Mouse (Mus musculus): ENCODE data around the gene Smyd1. TPM values are rescaled to one million over a fixed set of nuclear protein-coding genes. Genes with fewer than 3 reads are reported as not detected.

The Smyd1 gene
- total RNA-seq, 2 experiments from 2014 or later = not detected

DNA sequence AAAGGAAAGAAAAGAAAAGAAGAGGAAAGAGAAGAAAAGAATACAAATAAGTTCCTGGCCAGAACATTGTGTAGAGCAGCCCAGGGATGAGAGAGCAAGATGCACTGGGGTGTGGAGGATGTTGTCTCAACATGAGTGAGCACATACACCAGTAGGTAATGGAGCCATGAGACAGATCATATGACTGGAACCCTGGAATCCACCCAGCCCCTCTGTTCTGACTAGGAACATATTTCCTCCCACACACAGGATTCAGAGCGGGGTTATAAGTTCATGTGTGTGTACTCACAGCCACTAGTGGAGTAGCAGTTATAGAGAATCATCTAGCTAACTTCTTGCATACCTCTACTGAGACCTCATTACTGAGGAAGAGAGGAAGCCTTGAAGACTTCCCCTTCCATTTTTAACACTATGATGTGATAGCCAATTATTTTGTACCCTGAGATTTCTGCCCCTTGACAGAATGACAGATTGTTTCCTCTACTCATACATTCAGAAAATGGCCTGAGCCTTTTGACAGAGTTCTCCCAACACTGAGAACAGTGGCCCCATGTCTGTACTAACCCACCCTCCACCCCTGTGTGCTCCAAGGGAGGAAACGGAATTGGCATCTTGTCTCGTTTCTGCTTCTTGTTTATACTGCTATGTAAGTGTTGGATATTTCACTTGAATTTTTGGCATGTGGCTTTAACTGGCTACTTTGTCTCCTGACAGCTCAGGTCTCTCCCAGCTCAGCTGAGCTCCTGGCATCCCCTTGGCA lies 97.7 kb downstream of the Smyd1 start:
- ATAC-seq (replicated peaks; ENCODE audit: poor library complexity) = no peak

DNA sequence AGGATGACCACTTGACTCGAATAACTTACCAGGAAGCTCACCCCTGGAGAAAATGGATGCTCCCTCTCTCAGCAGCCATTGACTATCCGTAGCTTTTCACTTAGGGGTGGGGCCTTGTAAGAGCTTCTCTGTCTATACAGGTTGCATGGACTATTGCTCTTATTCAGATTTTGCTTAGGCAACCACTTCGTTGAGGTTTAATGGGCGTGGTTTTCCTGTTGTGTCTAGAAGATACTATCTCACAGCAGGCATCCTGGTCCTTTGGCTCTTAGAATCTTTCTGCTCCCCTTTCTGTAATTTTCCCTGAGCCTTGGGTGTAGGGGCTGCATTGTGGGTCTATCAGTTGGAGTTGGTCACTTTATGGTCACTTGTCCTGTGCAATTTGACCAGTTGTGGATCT lies 100.5 kb downstream of the Smyd1 start:
- peak; percentile 34; the same call in 1 of the 2 replicates for ATAC-seq (replicated peaks; ENCODE audit: poor library complexity)

DNA sequence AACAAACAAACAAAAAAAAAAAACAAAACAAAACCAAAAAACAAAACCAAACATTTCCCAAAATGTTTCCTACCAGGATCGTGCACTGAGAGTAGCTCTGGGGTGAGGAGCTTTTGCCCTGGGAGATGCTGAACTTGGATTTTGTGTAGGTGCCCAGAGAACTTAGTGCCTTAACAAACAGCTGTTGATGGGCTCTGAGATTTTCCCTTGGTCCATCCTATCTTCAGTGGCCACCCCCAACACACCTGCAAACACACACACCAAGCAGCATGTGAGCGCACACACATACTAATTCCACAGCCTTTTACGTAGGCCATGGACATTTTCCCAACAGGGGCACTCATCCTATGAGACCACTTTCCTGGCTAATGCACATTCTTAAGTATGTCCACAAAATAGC lies 109.6 kb downstream of the Smyd1 start:
- no peak for ATAC-seq (replicated peaks; ENCODE audit: poor library complexity)

DNA sequence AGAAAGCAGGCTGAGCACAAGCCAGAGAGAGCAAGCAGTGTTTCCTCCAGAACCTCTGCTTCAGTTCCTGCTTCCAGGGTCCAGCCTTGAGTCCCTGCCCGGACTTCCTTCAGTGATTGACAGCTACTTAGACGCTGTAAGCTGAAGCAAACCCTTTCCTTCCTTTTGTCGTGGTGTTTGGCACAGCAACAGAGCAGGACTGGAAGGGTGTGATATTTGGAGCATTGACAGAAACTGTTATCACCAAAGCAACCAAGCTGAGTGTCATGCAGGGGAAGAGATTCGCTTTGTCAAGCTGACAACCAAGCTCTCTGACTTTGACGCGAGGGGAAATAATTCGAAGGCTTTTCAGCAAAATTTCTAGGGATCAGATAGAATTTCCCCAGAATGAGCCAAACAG lies 110.1 kb downstream of the Smyd1 start:
- no peak for ATAC-seq (replicated peaks; ENCODE audit: poor library complexity)

DNA sequence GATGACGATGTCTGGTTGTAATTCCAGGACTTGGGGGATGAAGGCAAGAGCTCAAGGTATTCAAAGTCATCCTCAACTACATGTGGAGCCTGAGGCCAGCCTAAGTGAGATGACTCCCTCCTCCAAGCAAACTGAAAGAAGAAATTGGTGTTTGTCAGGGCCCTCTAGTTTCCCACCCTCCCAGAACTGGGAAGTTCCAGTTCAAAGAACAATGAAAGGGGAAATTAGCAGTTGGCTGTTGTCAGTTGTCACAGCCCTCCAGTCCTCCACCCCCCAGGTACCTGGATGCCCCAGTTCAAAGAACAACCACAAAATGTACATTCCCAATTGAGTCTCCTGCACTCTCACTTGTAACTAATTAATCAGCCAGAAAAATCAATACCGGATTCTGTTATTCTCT lies 113.3 kb downstream of the Smyd1 start:
- ATAC-seq (replicated peaks; ENCODE audit: poor library complexity) = no peak

DNA sequence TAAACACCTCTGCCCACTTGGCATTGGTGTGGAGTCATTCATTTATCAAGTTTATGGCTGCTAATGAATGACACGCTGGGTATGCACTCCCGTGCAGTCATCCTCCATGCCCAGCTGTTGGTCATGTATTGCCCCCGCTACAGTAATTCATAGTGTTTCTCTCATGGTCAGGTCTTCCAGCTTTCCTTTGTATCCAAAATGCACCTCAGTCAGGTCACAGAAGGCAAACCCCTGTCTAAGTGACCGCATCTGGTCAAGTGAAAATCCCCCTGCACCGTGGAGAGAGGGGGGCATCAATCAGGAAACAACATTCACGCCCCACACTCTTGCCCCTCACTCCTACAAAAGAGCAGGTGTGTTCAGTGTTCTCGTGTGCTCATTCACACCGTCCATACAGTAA lies 117.9 kb downstream of the Smyd1 start:
- no peak for ATAC-seq (replicated peaks; ENCODE audit: poor library complexity)

DNA sequence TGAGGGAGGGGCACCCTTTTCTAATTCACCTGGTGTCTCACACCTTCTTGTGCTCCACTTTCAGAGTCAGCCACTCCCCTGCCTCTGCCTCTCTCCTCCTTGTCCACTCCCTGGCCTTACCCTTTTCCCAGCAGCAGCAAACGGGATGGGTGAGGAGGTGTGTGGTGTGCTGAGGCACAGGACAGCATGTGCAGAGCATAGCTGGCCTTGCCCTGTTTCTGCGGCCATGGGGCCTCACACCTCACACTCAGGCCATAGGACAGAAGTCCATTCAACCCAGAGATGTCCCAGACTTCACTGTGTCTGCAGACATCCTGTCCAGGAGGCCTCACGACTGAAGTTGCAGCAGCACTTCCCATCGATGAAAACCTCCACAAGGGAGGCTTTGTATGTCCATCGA lies 118.4 kb downstream of the Smyd1 start:
- ATAC-seq (replicated peaks; ENCODE audit: poor library complexity) = no peak

DNA sequence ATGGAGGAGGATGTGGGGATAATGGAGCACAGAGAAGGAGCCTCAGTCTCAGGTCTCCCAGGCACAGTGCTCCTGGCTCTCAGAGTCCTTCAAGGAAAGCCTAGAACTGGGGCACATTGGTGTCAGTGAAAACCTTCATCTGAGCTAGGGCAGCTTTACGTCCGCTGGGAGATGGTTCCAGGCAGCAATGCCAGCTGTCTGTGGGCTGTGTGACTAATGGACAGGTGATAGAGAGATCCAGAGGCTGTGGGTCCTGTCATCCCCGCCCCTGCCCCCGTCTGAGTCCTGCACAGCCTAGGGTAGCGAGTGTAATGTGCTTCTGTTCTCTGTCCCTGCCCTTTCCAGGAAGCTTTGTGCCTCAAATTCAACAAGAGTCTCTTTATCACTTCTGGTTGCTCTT lies 120.1 kb downstream of the Smyd1 start:
- ATAC-seq (replicated peaks; ENCODE audit: poor library complexity) = no peak

DNA sequence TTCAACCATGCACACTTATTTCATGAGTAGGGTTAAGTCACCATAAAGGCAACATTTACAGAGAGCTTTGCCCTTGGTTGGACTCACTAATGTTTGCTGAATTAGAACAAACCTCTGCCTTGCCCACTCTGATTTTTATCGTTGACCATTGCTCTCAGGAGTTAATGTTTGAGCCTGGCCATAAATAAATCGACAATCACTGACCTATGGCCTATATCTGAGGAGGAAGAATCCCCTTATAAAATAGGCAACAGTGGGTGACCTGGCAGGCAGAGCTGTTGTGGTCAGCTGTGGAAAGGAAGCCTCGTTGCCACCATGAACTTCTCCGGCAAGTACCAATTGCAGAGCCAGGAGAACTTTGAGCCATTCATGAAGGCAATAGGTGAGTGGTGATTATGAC lies 122.4 kb downstream of the Smyd1 start, which contains the start of gene Fabp1:
TSS of gene Fabp1 (plus strand) at position 216 of the 400 bp plus-strand sequence.
- ATAC-seq (replicated peaks; ENCODE audit: poor library complexity) = no peak

DNA sequence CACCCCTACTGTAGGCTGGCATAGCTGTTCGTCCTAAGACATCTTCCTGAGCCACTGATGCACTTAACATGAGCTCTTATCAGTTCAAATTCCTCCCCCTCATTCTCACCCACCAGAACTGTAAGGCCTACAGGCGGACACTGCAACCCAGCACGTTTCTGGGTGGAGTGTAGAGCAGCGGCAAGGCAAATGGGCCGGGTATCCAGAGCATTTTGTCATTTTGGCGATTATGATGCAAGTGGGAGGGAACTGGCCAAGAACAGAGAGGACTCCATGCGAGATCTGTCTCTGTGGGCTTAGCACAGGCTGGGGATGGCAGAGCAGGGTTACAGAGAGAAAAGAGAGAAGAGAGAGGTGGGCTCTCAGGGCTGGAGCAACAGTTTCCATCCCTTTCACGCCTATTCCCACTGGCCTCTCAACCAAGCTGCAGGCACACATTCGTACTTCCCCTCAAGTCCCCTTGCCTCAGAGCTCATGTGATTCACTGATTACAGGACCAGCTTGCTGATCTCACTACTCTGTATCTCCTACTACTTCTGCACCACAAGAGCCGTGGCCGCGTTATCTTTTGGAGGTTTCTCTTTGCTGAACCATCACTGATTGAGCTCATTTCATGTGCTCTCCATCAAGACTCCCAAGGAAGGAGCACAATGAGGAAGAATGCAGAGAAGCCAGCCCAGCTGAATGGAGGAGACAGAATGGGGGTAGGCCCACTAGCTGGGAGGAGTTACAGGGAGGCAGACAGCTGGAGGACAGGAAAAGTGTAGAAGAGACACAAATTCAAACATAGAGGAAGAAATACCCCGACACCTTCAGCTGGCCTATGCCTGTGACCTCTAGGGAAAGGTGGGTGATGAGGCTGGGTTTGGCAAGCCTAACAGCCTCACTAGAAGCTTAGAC lies 124.1 kb downstream of the Smyd1 start:
- ATAC-seq (replicated peaks; ENCODE audit: poor library complexity) = no peak

DNA sequence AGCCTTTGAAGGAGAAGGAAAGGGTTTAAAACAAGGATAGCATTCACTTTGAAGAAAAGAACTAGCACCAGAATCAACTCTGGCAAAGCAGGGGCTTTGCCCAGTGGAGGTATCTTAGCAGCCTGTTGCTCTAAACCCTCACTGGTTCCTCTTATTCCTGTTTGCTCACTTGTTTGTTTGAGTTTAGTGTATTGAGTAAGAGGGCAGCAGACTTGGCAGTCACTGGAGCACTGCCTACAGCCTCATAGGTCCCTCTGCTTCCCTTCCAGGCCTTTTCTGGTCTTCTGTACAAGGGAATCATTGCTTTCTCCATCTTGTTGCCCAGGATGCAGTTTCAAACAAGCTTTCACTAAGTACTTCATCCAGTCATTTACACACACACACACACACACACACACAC lies 125.9 kb downstream of the Smyd1 start:
- ATAC-seq (replicated peaks; ENCODE audit: poor library complexity) = no peak

DNA sequence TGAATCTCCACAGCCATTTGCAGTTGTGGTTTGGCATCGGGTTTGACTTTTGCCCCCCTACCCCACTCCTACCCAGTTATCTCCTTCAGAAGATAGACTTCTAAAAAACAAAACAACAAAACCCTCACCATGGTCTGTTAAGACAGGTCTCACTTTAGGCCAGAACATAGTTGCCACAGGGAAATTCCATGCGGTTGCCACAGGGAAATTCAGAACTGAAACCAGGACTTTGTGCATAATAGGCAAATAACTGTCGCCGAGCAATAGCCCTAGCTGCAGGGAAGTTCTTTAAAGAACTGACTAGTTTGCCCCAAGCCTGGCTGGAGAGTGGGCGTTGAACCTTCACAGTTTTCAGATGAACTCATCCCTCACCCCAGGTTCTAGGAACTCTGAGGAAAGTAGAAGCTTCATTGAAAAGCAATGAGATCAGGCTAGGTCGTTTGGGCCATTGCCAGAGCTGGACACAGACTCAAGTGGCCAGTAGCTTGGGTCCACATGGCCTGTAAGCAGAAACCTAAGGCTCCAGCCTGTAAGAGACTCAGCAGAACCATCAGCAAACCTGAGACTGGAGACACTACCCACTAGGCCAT lies 128.8 kb downstream of the Smyd1 start:
- ATAC-seq (replicated peaks; ENCODE audit: poor library complexity) = no peak

DNA sequence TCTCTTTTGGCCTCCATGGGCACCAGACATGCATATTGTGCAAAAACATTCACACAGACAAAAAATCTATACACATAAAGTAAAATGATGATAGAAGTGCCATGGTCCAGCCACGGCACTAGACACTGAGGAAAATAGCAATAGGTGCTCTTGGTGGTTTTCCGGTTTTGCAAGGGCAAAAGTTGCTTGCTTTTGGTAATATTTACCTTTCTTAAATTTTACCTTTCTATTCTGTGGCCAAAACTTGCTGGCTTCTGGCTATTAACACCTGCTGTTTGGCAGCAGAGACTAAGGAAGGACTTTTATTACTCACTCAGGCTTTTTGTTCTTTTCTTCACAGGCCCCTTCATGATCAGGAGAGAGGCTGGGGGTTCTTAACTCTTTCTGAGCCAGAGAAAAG lies 131.5 kb downstream of the Smyd1 start:
- no peak for ATAC-seq (replicated peaks; ENCODE audit: poor library complexity)

DNA sequence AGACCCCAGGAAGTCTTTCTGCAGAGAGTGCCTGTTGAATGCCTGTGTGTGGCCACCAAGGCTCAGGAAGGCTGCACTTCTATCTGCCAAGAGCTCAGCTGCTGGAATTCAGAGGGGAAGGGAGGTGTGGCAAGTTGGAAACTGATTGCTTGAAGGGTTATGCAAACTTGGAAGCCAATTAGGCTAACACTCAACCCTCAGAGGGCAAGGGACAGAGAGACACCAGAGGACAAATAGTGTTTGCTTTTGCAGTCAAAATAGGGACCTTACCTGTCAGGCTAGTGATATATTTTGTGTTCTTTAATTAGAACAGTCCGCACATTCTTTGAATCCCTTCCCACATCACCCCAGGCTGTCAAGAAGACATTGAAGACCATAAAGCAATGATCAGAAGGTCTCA lies 132.5 kb downstream of the Smyd1 start:
- ATAC-seq (replicated peaks; ENCODE audit: poor library complexity) = no peak

DNA sequence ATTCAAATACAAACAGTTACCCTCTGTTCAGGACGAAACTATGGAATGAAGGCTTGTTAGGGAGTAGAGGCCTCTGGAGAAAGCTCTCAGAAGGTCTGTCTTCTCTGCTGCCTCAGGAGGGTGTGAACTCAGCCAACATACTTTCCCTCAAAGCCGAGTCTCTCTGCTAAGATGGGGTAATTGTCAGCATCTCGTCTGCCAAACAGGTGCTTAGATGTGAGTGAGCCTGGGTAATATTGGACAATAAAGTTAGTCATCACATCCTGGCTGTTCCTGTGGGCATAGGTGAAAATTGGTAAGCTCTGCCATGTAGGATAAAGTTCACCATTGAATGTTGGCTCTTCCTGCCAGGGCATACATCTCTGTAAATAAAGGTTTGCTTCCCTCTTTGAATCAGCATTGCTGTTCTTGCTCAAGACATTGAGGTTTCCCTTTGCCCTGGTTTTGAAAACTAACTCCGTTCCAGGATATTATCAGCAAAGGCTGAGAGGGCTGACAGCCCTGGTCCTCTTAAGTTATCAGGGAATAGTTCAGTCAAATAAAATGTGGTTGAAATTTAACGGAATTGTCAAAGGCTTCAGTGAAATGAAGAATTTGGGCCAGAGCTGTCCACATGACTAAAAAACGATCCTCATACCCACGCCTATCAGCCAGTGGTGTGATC lies 137.0 kb downstream of the Smyd1 start:
- no peak for ATAC-seq (replicated peaks; ENCODE audit: poor library complexity)

DNA sequence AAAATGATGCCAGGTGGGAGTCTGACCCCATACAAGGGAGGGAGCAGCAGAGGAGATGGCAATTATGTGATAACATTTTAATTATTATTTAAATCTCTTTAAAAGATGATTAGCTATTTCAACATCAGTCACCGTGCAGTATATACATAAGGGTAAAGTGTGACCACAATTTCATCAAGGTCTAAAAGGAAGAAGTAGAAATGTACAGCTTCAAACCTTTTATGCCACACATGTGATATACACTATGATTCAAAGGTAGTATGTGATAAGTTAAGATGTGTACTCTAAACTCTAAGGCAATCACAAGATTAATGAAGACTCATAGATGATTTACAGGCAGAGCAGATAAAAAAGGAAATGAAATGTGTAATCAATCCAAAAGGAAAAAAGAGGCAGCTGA lies 141.4 kb downstream of the Smyd1 start:
- no peak for ATAC-seq (replicated peaks; ENCODE audit: poor library complexity)

DNA sequence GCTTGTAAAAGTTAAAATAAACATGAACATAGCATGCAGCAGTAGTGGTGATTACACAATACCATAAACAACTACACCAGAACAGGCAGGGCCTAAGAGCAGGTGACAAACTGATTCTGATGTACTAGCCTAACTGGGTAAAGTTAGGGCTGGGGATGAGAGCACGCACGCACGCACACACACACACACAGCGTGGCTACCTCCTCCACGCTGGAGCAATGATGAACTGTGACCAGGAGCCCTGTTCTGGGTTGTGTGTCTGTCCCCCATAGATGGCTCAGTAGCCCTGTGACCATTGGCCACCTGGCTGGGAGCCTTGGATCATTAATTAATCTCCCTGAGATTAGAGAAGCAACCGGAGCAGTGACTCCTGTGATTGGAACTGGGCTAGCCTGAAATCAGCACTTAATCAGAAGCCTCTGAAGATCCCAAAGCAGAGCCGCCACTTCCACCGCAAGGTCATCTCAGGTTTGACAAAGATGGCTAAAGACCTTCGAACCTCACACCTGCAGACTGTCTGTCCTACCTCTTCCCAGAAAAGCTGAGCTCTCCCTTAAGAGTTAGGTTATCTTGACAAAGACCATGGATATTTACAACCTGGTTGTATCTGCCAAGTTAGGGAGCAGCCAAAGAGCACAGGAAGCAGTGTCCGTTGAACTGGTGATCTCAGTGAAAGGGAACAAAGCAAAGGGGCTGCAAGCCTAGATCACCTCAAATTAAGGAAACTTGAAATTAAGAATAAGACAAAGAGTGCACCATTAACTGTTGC lies 149.0 kb downstream of the Smyd1 start:
- ATAC-seq (replicated peaks; ENCODE audit: poor library complexity) = no peak

DNA sequence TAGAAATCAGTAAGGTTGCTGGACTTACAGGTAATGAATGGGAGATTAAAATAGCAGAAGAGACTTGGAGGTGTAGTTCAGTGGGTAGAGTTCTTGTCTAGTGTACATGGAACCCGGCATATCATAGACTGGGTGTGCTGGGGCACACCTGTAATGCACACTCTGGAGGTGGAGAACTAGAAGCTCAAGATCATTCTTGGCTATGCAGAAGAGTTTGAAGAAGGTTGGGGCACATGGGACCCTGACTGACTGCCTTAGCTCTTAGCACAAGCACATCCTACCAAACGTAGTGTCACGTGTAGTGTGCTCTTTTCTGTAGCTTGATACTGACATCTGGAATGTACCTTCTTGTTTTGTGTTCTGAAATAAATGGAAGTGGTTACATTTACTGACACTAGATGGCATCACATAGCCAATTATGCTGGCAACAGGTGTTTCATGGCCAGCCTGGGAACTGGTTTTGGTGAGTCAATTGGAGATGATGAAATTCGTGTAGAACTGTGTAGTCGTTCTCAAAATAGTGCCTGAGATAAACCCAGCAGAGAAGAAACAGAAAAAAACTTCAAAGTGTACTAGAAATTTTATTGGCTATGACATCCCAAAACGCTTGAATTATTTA lies 155.4 kb downstream of the Smyd1 start:
- ATAC-seq (replicated peaks; ENCODE audit: poor library complexity) = peak; percentile 84

DNA sequence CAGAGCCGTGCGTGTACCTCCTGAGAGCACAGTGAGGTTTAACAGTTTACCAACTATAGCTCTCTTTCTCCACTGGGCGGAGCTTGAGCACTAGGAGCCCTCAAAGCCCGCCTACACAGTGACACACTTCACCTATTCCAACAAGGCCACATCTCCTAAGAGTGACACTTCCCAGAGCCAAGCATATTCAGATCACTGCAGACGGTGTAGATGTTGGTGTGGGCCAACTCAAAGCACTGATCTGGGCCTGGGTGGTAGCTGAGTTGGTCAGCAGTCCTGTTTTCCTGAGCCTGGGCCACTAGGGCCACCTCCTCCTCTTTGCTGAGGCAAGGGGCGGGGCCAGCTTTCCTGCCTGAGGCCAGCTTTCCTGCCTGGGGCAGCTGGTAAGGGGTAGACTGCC lies 157.6 kb downstream of the Smyd1 start:
- peak; percentile 60 for ATAC-seq (replicated peaks; ENCODE audit: poor library complexity)

All from megakaryocyte progenitor cell, adult 5-6 weeks (primary cell).